Mouse (Mus musculus) cerebellum, postnatal 25 days (tissue): ENCODE results near the gene Zfp609.
"Not testable (repeated sequence)": the region's sequence is repeated elsewhere in the genome, so short reads cannot be mapped to it uniquely, and the experiment has no call there.

Source experiments
- DNase-seq, 2 experiments: peaks; one replicate each; pipeline ENCODE4 v3.0.0; 2021; ENCODE audit warnings: mixed read lengths in 2 of 2

Gene Zfp609

DNA sequence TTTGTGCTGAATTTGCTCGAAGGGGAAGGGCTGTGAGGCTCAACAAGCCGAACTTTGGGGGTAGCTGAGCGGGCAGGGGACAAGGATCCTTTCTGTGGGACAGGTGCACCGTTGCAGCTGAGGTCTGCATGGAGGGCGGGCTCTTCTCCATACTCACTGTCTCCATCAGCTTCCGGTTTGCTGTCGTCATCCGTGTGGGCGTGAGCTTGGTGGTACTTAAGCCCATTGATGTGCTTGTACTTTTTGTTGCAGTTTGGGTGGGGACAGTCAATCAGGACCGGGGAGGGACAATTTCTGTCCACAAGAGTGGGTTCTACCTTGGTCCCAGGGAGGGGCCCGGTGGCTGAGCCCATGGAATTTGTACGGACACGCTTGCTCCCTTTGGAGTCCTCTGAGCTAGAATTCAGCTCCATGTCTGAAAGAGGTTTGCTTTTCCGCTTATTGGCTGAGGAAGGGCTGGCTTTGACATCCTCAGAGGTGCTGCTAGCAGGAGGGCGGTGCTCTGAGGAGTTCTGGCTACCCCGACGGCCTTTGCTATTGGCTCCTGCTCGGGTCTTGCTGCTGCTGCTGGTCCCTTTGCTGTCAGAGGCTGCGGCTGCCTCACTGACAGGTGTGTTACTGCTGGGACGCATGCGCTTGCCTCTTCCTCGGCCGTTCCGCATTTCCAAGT lies 123.3 kb downstream of the Zfp609 start:
- DNase-seq, result no peak

- DNase-seq, result no peak
These were observed 124.1 kb downstream of the Zfp609 start for GRCm38 (mm10) chr9:65703241-65703640.

GRCm38 (mm10) chr9:65702286-65702685 lies 125.1 kb downstream of the Zfp609 start:
- DNase-seq, result no peak

GRCm38 (mm10) chr9:65700504-65700903 lies 126.9 kb downstream of the Zfp609 start:
- no peak for DNase-seq

DNA sequence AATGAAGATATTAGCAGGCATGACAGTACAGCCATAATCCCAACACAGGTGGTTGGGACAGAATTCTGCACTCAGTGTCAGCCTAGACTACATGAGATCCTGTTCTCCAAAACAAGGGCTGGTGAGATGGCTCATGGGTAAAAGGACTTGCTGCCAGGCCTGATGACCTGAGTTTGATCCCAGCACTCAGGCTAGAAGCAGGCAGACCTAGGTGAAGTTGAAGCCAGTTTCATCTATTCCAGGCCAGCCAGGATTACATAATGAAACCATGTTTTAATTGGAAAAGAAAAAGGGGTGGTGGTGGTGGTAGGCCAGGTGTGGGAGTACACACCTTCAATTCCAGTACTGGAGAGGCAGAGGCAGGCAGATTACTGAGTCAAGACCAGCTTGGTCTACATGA lies 129.4 kb downstream of the Zfp609 start:
- DNase-seq, result no peak

- no peak for DNase-seq
These were observed 130.0 kb downstream of the Zfp609 start for GRCm38 (mm10) chr9:65697356-65697755.

GRCm38 (mm10) chr9:65696337-65696736 lies 131.0 kb downstream of the Zfp609 start:
- peak in 1 of 2 experiments; percentile 53 for DNase-seq

GRCm38 (mm10) chr9:65695646-65696045 lies 131.7 kb downstream of the Zfp609 start:
- peak; percentile 50 to 60 for DNase-seq

- DNase-seq, result no peak
These were observed 134.3 kb downstream of the Zfp609 start for GRCm38 (mm10) chr9:65692959-65693603.

DNA sequence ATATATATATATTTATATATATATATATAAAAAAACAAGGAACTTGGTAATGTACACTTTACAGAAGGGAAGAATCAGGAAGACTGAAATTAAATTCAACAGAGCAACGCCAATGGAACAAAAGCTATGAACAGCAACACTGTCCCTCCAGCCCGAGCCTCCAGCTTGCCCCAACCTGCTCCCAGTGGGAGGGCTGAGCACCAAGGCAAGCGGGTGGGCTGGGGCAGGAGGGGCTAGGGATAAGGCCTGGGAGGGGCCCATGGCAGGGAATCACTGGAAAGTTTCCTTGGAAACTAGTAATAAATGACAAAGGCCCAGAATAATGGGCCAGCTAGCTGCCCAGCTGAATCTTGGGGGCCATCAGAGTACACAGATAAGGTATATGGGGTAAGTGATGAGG lies 134.9 kb downstream of the Zfp609 start:
- no peak for DNase-seq

DNA sequence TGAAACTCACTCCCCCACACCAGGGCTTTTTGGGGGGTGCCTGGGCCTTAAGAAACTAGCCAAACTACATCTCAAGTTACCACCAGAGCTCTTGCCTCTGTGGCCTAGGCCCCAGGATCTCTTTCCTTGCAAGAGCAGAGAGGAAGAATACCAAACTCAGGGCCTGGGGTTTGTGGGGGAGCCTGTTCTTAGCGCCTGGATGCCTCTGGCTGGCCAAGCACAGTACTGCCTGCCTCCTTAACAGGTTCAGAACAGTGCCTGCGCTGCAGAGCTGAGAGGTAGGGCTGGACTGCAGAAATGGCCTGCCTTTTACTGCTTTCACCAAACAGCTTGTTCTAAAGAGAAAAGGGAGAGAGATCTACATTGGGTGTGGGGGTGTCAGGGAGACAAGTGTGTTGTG lies 137.5 kb downstream of the Zfp609 start:
- DNase-seq, result not testable (repeated sequence)

- no peak for DNase-seq
These were observed 142.7 kb downstream of the Zfp609 start for GRCm38 (mm10) chr9:65684704-65685103.

- no peak for DNase-seq
These were observed 144.4 kb downstream of the Zfp609 start for GRCm38 (mm10) chr9:65682994-65683393.

GRCm38 (mm10) chr9:65682183-65682582 lies 145.2 kb downstream of the Zfp609 start:
- no peak for DNase-seq

- DNase-seq, result no peak
These were observed 145.8 kb downstream of the Zfp609 start for GRCm38 (mm10) chr9:65681634-65681940.

- DNase-seq, result no peak
These were observed 146.3 kb downstream of the Zfp609 start for GRCm38 (mm10) chr9:65680938-65681633.

DNA sequence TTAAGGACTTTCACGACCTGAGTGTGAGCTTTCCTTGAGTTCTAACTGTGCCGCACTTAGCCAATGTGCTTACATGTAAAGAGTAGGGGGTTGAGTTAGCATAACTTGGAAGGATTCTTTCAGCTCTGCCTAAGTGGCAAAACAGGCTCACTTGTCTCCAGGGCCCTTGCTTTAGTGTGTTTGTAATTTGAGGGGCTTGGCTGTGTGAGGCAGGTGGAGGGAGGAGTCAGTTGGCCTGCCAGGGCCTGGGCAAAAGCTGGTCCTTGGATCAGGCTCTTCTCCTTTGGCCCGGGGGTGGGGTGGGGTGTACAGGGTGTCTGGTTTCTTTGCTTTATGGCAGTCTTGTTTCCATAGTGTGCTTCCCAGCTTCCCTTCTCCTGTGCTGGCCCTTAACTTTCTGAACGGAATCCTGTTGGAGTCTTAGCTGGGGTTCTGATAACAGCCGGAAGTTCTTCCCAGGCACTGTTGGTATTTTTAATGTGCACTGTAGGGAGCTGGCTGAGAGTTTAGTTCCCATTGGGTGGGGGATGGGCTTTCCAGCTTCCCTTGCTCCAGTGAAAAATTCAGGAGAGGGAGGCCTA lies 148.1 kb downstream of the Zfp609 start:
- peak; percentile 55 to 69 for DNase-seq

- DNase-seq, result peak in 1 of 2 experiments; percentile 26
These were observed 150.3 kb downstream of the Zfp609 start for GRCm38 (mm10) chr9:65677119-65677462.

GRCm38 (mm10) chr9:65676358-65677118 lies 150.8 kb downstream of the Zfp609 start:
- DNase-seq, result peak; percentile 97 to 99

DNA sequence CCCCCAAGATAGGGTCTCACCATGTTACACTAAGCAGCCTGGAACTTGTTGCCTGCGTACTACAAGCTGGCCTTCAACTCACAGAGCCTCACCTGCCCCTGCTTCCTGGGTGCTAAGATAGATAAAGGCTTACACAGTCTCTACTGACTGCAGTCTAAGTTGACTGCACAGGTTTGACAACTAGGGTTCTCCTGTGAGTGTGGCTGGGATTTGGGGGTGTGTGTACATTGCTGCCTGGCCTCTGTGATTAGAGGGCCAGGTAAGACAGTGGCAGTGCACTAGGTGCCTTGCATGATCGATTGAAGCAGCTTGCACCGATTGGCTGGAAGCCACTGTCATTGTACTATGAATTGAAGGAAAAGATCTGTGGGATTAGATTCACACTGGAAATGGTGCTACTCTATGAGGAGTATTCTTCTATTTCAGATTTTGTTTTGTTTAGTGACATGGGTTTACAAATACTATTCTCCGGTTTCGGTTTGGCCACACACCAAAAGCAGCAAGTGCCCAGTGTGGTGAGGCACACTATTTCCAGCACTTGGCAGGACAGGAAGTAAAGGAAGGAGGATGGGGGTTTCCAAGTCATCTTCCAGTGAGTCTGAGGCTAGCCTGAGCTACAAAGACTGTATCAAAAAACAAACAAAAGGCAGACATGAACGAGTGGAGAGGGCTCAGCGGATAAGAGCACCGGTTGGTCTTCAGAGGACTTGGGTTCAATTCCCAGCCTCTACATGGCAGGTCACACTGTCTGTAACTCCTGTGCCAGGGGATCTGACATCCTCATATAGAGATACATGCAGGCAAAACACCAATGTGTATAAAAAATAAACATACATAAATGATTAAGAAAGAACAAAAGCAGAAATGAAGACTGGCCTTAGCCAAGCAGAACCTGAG lies 151.7 kb downstream of the Zfp609 start:
- peak in 1 of 2 experiments; percentile 33 for DNase-seq

DNA sequence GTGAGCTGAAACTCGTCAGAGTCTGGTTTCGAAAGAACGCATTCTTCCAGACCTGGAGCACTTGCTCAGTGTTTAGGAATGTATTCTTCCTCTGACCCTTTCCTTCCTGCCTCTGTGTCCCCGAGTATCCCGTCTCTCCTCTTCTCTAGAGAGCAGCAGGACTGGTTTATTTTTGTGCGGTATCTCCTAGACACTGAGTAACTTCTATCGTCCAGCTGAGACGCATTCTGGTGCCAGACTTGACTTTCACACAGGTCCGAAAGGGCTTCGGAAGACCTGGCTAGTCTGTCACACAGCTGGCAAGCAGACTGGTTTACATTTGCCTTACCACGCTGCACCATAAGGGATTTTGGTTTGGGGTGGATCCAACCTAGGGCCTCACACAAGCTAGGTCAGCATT lies 154.4 kb downstream of the Zfp609 start:
- no peak for DNase-seq

GRCm38 (mm10) chr9:65671431-65671931 lies 155.9 kb downstream of the Zfp609 start:
- DNase-seq, result no peak
